Mouse (Mus musculus): ENCODE results near the gene Oasl1.

DNA sequence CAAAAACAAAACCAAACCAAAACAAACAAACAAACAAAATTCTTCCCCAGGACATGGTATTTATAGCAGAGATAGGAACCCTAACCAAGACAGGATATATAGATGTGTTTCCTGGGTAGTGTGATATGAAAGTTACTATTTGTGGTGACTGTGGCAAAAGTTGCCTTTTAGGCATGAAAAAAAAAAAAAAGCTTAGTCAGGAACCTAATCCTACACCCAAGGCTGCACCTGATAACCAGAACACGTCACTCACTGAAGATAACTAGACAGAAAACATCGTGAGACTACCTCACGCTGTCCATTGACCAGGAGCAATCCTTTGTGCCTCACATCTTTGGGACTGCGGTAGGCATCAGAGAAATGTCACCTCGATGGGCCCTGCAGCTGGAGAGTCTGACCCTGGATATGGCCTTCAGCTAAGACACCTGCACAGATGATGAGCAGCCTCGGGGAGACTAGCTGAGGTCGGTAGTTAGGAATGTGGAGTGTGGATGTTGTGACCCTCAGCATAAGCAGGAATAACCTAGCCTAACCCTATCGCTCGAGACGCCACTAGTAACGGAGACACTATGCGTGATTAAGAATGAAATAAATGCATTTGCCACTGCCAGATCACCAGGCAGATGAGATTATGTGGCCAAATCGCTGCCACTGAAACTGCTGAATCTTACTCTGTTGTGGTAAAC lies 26.2 kb upstream of the Oasl1 start, which contains the start of gene Oasl2:
- TF ChIP-seq CTCF (IDR thresholded peaks at IDR 0.05; ENCODE audit: extremely low read depth, insufficient read depth, insufficient read length, insufficient replicate concordance) = no peak
- TF ChIP-seq POLR2A (IDR thresholded peaks at IDR 0.05; ENCODE audit: low read depth, low read length) = no peak

All from spleen, adult 2 months (tissue).